Mouse (Mus musculus) ES-Bruce4 (cell line): ENCODE data around the gene Pbld1.

Experiments used
- CTCF ChIP-seq: IDR thresholded peaks from one replicate; pipeline ENCODE4 v1.8.1; 2011; ENCODE audit warnings: low read depth, low read length
- EP300 ChIP-seq: IDR thresholded peaks from 2 replicates; pipeline ENCODE4 v1.6.1; 2011; ENCODE audit warnings: low read depth, low read length; ENCODE audit not compliant: insufficient read depth
- POLR2A ChIP-seq: IDR thresholded peaks from one replicate; pipeline ENCODE4 v1.8.1; 2011; ENCODE audit warnings: low read length; ENCODE audit not compliant: insufficient read depth

- TF ChIP-seq CTCF = no peak
- no peak for TF ChIP-seq POLR2A
- TF ChIP-seq EP300 = no peak
Measured at GRCm38 (mm10) chr10:63091915-63092314, 32.0 kb downstream of the Pbld1 start.
